Mouse (Mus musculus) adrenal gland, adult 18-20 months (tissue): ENCODE measurements around the gene Grik1. TPM values are rescaled to one million over a fixed set of nuclear protein-coding genes. Genes with fewer than 3 reads are reported as not detected.
A peak's percentile ranks its signal among the peaks of the same experiment; 100 is the strongest.

Experiments
- DNase-seq, 2 experiments: peaks; one replicate each; pipeline ENCODE4 v3.0.0; 2021 to 2022; ENCODE audit warnings: low spot score in 2 of 2
- long read RNA-seq, 2 experiments: library from polyadenylated mRNA; stranded (forward); transcript quantifications; one replicate each; pipeline ENCODE4 v2.0.0; 2021
- total RNA-seq, 2 experiments: library from RNA; stranded (reverse); gene quantifications; 1 replicate in 1 of 2; 2 replicates in 1 of 2; pipeline ENCODE4 v1.2.3; 2021

The Grik1 gene
- total RNA-seq = not detected
- long read RNA-seq, experiment 1 = 0 reads
- long read RNA-seq, experiment 2 = 0 reads

GRCm38 (mm10) chr16:88290132-88290772, at the start of gene Grik1:
TSS of gene Grik1 (minus strand) at chr16:88290265.
- no peak for DNase-seq

GRCm38 (mm10) chr16:88294209-88294608, 4.1 kb upstream of the Grik1 start:
- DNase-seq = no peak

DNA sequence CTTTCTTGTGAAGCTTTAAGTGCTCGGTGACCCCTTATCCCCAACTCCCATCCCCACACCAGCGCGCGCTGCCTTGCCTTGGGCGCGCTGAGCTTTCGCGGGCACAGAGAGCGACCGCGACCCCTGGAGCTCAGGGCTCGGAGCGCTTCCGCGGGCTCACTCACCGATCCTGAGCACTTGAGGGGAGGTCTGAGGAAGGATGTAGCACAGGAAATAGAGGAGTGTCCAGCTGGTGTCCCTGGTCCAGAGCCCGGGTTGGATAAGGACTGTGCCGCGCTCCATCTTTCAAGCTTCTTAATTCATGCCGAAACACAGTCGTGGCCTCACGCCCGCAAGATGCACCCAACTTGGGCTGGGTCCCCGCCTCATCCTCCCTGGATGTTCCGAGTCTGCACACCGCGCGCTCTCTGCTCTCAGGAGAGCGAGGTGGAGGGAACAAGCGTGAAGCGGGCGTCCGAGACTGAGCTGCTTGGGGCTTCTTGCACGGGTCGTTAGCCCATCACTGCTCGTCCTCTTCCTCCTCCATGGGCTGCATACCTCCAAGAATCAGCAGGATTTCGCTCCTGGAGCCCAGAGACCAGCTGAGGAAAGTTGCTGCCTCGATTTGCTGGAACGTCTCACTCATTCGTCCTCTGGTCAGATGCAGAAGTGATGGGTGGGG, 514 bp downstream of the Grik1 start:
- no peak for DNase-seq

GRCm38 (mm10) chr16:88258407-88258806, 31.7 kb downstream of the Grik1 start:
- no peak for DNase-seq

- no peak for DNase-seq
Observed at GRCm38 (mm10) chr16:88257072-88257471, 33.0 kb downstream of the Grik1 start.

GRCm38 (mm10) chr16:88256101-88256500, 34.0 kb downstream of the Grik1 start:
- no peak for DNase-seq

DNA sequence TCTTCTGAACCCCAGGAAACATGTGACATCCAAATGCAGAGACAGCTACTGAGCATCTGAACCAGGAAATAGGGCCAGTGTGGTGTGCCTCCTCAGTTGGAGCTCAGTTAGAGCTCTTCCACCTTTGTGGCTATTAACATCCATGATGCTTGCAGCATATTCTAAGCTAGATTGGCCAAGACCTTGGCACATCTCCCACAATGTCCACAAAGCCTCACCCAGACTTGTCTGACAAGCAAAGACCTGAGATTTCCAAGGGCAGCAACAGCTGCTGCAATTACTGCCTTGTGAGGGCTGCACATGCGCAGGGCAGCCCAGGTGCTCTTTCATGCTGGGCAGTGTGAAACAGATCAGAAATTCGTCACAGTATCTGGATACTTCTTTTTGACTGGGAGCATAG, 37.4 kb downstream of the Grik1 start:
- DNase-seq = no peak

DNA sequence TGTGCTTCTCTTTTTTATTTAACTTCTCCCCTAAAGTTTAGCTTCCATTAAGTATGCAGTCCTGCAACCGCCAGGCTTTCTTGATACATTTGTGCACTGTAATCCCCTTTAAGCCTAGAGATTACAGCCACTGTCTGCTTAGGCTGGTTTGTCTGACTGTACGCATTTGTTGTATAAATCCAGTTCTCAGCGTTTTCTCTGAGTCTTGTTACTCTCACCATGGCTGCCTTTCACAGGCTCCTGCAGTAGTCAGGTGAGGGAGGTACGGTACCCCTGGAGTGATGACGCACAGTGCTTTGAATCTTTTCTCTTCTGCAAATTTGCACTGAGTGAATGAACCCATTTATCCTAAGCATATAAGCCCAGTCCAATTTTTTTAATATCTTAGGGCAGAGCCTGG, 39.0 kb downstream of the Grik1 start:
- no peak for DNase-seq

GRCm38 (mm10) chr16:88249825-88250224, 40.2 kb downstream of the Grik1 start:
- no peak for DNase-seq

DNA sequence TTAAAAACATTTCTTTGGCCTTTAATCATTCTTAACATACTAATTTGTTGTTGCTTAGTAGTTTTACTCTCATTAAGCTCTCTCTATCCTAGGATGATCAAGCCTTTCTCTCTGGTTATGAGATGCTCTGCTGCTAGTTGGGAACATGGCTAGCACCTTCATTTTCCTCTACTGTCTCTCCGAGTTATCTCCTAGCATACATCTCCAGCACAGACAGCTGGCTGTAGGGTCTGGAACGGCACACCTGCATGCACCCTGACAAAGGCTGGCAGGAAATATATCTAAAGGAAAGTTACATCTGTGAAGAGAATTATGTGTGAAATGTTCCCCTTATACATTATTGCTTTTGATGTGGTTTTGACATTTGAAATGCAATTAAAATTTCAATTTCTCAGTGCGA, 42.5 kb downstream of the Grik1 start:
- DNase-seq = no peak

DNA sequence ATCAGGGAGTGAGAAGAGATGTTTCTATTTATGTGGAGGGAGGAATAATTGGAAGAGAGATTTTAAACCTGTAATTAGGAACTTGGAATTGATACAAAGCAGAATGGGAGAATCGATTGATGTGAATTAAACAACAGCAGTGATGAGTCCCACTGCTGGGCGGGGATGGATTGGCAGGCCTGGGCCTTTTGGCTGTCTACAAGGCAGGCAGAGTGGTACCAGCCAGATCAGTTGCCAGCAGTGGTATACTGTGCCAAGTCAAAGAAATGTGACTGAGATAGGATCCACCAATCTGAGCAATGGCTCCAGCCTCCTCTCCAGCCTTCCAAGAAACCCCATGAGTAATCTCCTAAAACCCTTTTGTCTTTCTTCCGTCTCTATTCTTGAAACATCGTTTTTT, 45.4 kb downstream of the Grik1 start:
- no peak for DNase-seq

DNA sequence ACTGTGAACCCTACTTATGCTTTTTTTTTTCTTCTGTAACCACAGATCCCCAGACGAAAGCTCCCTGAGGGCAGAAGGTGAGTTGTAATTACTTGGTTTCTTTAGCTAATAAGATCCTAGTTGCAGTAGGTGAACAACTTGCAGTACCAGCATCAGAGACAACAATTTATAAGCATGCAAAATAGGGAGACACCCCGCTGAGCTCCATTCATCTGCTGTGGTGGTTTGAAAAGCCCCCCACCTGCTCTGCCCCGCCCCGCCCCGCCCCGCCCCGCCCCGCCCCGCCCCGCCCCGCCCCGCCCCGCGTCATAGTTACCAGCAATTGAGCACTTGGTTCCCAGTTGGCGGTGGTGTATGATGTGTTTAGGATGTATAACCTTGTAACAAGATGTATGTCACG, 64.4 kb downstream of the Grik1 start:
- DNase-seq = no peak

- no peak for DNase-seq
Observed at GRCm38 (mm10) chr16:88221932-88222331, 68.1 kb downstream of the Grik1 start.

DNA sequence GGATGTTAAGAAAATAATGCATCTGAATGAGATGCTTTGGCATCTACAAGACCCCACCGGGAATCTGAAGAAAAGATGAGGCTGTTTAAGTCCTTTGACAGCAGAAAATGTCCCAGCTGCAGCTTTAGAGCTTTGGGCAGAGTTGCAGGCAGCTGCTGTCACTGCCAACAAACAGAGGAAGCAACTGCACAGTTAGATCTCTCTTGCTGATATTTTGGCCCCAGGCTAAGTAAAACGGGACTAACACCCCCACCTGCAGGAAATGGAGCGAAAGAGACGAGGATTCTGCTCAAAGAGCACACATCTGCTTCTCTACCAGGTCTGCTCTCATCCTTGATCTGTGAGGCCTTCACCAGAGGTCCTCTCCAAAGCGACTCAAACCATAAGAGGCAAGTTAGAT, 77.5 kb downstream of the Grik1 start:
- no peak for DNase-seq

GRCm38 (mm10) chr16:88211852-88212251, 78.2 kb downstream of the Grik1 start:
- DNase-seq = no peak

DNA sequence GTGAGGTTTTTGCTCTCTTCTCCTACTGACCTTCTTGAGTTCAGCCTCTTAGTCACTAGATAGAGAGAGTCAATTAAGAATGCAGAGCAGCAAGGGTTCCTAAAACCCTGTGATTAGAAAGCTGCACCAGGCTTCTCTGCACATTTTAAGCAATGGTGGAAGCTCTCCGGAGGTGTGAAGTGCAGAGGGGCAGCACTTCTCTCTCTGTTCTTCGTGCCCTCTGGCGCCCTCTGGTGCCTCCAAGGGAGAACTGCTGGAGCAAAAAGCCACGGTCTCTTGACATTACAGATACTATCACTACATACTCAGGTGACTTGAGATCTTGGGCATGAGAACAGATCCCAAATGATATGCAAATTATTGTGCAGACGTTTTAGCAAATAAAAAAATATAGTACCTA, 85.7 kb downstream of the Grik1 start:
- peak; percentile 65 to 66 for DNase-seq

DNA sequence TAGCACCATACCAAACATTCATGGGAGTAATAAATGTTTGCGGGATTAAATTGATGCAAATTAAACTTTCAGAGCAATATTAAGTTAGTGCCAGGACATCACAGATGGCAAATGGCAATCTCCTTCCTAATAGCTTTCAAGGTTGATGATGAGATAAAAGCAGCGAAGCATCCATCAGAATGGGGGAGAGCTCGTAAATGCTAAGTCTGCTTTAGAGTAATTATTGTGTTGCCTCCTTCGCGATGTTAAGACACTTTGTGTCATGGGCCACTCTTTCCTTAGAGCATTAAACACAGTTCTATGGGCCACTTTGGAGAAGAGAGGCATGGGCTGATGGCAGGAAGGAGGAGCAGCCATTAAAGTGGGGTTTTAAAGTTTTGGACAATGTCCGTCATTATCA, 86.1 kb downstream of the Grik1 start:
- DNase-seq = no peak

DNA sequence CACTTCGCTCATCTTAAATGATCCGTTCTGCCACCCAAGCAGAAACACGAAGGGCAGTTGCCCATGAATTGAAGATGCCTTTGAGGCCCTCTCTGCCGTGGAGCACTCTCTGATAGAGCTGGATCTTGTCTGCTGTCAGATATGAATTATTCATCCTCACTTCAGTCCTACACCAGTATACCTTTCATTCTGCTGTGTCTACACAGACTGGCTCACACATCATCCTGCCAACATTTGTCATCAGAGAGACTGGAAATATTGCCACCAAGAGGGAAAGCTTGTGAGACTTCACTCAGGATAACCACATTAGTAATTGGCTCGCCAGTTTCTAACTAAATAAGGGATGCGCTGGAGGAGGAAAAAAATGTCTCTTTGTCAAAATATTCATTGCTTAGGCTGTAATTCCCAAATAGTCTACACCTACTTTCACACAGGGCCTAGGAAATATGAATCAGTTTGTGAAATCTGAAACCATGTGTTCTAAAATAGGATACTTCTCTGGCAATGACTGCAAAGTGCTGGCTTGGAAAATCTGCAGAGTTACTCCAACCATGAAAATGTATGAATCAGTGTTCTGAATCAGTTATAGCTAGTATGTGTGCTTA, 102.5 kb downstream of the Grik1 start:
- DNase-seq = no peak

GRCm38 (mm10) chr16:88178813-88179212, 111.3 kb downstream of the Grik1 start:
- DNase-seq = no peak

GRCm38 (mm10) chr16:88177364-88177763, 112.7 kb downstream of the Grik1 start:
- DNase-seq = no peak

GRCm38 (mm10) chr16:88174083-88174721, 115.9 kb downstream of the Grik1 start:
- no peak for DNase-seq

DNA sequence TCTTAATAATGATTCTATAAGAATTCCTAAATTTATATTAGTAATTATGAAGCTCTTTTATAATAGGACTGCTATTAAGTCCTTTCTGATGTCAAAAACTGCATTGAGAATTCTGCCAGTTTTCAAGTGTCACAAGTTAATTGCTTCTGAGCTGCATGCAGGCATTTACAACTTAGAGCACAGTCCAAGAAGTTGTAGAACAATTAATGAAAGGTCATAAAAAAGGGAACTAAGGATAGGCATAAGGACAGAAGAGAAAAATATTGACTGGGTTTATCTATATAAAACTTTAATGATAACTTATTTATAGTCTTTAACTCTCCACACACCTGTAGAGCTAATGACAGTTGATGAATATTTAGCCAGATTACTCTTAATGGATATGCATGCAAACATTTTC, 123.5 kb downstream of the Grik1 start:
- no peak for DNase-seq
